Mouse (Mus musculus): ENCODE results near the gene Zcchc9.

Gene Zcchc9

DNA sequence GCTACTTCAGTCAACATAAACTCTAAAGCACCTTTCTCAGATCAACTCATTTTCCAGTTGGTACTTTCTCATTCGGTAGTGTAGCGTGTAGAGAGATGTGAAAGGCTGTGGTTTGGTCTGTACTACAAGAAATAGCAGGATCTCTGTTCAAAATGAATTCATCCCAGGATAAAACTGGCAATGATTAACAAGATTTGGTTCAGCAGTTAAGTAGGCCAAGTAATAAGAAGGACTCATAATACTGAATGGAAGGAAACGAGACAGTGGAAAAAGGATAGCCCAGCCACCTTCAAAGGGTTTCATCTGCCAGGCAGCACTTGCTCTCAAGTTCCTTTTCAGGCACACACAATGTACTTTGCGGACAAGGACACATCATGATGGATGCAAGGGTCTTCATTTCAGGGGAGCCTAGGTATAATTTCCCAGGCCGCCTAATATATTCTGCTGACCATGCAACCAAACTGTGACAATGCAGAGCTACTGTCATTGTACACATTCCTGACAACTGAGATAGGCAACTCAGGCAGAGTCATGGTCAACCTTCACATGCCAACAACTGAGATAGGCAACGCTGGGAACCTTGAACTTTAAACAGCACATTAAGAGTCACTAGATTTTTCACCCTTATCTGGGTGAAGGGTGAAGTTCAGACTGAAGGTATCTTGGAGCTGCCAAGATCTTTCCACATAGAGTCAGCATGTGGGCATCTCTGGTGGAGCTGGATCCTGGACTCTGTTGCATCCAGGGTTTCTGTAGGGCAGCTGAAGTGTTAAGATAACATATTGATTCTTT lies 45.7 kb downstream of the Zcchc9 start:
- DNase-seq (ENCODE audit: low spot score), result no peak

DNA sequence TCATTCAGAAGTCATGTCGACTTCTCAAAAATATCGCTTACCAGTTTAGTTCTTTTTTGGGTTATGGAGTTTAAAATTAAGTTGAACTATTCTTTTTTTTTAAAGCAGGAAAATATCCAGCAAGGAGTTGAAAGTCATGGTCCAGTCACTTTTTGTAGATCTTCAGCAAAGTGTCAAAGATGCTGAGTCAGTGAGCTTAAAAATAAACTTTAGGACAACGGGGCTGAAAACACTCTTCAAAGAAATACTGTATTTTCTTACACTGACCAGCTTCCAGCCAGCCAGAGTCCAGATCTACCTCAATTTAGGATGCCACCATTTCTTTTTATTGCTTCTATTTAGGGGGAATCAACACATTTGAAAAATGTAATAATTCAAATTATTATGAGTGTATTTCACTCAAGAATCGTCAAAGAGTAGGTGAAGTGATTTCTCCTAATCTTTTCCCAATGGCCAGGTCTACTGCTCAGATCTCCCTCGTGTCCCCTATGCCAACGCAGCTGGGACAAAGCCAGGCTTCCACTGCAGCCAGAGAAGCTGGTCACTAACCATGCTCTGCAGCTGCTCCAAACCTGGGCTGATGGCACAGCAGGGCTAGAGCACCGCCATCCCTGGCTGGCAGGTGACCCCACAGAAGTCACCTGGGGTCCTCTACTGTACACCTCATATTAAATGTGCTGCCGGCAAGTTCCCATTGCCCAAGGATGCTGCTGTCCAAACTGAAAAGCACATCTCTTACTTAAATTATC lies 47.0 kb downstream of the Zcchc9 start:
- DNase-seq (ENCODE audit: low spot score), result no peak

- DNase-seq (ENCODE audit: low spot score), result no peak
Measured at GRCm38 (mm10) chr13:91759791-91760190, 47.7 kb downstream of the Zcchc9 start.

DNA sequence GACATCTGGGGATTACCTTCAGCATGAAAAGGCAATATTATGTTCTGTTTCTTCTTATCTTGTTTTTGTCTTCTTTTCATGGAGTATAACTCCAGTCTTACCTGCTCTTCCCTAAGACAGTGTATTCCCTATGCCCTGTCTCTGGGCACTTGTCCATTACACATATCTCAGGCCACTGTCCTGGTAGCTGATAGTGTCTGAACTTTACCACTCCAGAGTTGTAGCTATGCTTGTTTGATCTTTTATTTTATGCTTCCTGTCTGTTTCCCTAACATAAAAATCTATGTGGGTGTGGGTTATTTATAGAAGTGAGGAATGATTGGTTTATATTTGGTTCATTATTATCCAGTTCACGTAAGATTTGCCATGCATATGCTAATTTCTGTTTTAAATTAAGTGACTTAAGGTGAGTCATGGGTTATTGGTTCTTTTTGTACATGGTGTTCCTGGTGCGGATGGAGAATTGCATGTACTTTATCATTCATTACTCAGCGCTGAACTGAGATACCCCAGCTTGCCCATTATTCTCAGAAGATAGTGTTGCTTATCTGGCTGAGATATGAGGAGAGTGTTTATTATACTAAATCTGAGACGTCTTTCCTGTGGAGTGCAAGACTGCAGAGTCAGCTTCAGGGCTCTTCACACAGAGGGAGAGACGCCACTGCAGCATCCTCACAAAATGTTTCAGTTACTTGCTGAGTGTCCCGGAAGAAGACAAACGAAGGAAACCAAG lies 49.0 kb downstream of the Zcchc9 start:
- DNase-seq (ENCODE audit: low spot score), result no peak

- DNase-seq (ENCODE audit: low spot score), result peak; percentile 21
Measured at GRCm38 (mm10) chr13:91756230-91756629, 51.3 kb downstream of the Zcchc9 start.

- no peak for DNase-seq (ENCODE audit: low spot score)
Measured at GRCm38 (mm10) chr13:91754762-91755161, 52.7 kb downstream of the Zcchc9 start.

DNA sequence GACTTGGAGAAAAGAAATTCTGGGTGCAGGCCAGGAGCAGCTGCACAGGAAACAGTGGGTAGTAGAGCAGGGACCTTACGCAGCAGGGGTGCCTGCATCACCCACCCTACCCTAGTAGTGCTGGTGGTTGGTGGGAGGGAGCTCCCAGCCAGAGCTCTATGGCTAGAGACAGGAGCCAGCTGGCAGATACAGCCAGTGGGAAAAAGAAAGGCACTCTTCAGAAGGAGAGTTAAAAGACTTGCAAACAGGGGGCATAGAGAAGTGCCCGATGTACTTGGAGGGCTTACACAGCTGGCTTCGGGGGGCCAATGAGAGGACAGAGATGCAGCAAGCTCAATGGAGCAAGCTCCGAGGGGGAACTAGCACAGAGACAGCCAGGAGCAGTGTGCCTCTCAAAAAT lies 53.8 kb downstream of the Zcchc9 start:
- DNase-seq (ENCODE audit: low spot score), result no peak

DNA sequence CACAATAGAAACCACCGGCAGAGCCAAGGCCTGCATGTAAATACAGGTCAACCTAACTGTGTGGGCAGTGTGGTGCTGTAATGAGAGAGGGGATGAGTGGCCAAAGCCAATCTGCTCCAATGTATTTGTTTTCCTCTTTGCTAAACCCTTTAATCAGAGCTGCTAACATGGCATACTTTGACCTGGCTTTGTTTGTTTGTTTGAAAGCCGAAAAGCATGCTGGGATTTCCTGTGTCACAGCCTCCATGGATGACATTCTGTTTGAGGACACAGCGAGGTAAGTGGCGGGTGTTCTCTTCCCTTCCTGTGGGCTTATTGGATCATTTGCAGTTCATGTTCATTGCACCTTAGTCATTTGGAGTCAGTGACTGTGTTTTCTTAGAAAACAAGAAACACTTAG lies 57.5 kb downstream of the Zcchc9 start:
- no peak for DNase-seq (ENCODE audit: low spot score)

DNA sequence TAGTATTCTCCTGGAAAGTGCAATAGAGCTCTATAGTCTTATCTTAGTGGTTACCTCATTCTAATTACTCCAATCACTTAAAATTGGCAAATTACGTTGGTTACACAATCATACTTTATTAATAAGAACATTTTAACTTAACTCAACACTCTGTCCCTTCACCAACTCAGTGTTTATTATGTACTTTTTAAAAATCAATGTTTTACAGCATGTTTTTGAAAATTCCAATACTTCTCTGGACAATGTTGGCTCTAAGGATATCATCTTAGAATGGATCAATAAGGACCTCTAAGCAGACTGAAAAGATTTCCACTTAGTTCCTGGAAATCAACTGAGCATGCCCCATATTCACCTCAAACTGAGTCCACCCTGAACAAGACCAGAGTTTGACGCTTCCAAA lies 59.1 kb downstream of the Zcchc9 start:
- no peak for DNase-seq (ENCODE audit: low spot score)
